Mouse (Mus musculus): ENCODE data around the gene Hdac10. TPM values are rescaled to one million over a fixed set of nuclear protein-coding genes. Genes with fewer than 3 reads are reported as not detected.

Gene Hdac10
- 16.4 and 17.9 TPM in 2 replicates for polyA plus RNA-seq (2012; rRNA removed)

DNA sequence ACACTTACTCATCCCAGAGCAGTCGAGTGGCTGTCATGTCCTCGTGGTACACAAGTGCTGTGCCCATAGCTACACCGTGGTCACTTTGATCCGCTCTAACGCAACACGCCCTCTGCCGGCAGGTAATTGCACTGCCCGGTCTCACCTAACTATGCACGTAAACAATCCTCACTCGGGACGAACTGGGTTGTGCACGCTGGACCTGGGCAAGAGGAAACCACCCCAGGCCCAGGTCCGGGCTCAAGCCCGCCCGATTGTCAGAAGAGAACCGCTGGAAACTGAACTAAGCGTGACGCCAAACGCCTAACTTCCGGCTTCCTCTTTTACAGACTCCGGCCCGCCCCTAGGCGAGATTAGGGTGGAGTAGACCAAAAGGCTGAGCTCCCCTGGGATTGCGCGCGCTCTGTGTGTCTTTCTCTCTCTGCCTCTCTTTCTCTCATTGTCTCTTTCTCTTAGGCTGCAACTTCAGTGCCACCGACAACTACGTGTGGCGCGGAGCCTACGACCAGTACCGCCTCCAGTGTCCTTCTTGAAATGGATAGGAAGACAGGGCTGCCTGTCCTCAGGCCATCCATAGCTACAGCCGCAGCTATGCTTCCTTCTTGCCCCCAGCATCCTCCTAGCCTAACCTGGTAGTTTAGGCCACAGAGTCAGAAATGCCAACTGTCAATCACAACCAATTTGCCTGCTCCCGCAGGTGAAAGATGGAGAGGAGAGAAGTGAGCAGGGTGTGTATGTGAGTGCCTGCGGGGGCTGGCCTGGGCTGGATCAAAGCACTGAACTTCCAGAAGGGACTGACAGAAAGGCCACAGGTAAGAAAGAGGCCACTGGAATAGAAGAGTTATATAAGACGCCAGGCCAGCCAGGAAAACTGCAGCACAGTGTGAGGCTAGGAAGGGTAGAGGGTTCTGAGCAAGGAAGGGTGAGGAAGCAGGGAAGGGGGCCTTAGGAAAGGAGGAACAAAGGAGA is at the start of gene Hdac10:
Gene Hdac10 (minus strand): TSS at position 319 of the 969 bp plus-strand sequence.

GRCm38 (mm10) chr15:89149271-89150040 is 21.0 kb upstream of the Hdac10 start, which contains the start of gene Mapk11:
Gene Mapk11 (minus strand): TSS chr15:89149628.

GRCm38 (mm10) chr15:89140659-89141252 is 12.3 kb upstream of the Hdac10 start, which contains the start of gene Mapk12:
Gene Mapk12 (minus strand): TSS chr15:89140703.

GRCm38 (mm10) chr15:89122649-89123366 is 5.7 kb downstream of the Hdac10 start, which contains the start of gene Tubgcp6:
Gene Tubgcp6 (minus strand): TSS chr15:89123112.

DNA sequence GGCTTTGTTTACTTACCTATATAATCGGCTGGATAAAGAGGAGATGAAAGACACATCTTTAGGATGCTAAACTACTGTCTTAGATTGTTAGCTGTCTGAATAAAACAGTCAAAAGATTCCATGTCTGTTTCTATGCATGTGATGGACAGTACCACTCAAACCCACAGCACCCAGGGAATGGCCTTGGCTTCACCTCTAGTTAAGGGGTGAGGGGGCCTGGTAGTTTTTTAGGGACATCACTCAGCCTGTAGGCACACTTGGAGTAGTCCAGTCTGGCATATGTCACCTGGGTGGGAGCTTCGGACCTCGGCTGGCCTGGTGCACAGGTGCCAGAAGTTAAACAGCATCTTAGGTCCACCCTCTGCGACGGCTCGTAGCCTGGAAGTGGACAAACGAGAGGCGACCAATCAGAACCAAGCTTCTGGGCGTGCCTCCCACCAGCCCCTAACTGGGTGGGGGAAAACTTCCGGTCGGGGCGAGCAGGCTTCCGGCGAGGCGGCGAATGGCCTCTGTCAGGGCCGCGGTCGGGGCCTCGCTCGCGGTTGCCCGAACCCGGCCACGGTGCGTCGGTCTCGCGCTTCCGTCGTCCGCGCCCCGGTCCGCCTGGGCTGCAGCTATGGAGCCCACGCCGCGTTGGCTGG is 39.8 kb downstream of the Hdac10 start, which contains the start of gene Selenoo:
Gene Selenoo (plus strand): TSS at position 478 of the 641 bp plus-strand sequence.

DNA sequence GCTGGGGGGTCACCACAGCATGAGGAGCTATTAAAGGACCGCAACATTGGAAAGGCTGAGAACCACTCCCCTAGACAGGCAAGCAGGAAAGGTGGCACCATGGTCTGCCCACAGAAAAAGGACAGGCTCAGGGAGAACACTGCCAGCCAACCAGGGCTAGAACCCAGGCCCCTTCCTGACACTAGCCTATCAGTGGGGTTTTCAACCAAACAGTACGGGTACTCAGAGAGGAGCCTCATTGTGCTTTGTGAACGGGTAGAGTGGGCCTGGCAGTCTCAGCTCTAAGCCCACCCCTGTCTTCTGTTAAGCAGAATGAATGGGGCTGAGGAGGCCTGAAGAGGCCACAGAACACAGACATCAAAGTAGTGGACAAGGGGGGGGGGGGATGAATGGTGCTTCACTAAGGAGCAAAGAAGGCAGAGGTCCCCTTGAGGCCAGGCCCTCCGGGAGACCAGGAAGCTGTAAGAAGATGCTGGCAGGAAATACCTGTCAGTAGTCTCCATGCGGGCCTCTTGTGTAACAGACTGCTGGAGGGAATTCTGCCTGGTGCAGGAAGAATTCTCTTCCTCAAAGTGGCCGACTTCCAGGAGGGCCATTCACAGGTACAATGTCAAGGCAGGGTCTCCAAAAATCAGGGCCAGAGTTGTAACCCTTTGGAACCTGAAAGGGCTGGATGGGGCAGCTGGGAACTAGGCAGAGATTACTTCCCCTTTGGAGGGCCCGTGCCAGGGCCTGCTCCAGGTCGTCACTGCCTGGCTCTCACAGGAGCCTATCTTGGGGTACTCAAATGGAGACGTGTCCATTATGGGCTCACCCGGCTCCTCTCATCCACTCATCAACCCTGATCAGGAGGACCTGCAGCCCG is 53.7 kb downstream of the Hdac10 start, which contains the start of gene Trabd:
Gene Trabd (plus strand): TSS at position 512 of the 865 bp plus-strand sequence.

Other genes with a start within 250 kb of the Hdac10 start
- gene Ttll8, start 174.3 kb downstream of the Hdac10 start, polyA plus RNA-seq (2012; rRNA removed), result not detected in 2 replicates
- gene Mlc1, start 149.7 kb downstream of the Hdac10 start, polyA plus RNA-seq (2012; rRNA removed), result not detected in 2 replicates
- not detected in 2 replicates for gene Mov10l1, start 145.8 kb downstream of the Hdac10 start, polyA plus RNA-seq (2012; rRNA removed)
- gene Panx2, start 69.0 kb downstream of the Hdac10 start, polyA plus RNA-seq (2012; rRNA removed), result 0.29 and 0.32 TPM in 2 replicates
- 54.9 and 56.4 TPM in 2 replicates for gene Trabd, start 53.6 kb downstream of the Hdac10 start, polyA plus RNA-seq (2012; rRNA removed)
- gene Selenoo, start 39.6 kb downstream of the Hdac10 start, polyA plus RNA-seq (2012; rRNA removed), result 26.6 and 45.1 TPM in 2 replicates
- gene Tubgcp6, start 5.6 kb downstream of the Hdac10 start, polyA plus RNA-seq (2012; rRNA removed), result 16.8 and 19.0 TPM in 2 replicates
- 3.9 and 4.2 TPM in 2 replicates for gene Mapk12, start 12.0 kb upstream of the Hdac10 start, polyA plus RNA-seq (2012; rRNA removed)
- 2.4 and 2.9 TPM in 2 replicates for gene Mapk11, start 20.9 kb upstream of the Hdac10 start, polyA plus RNA-seq (2012; rRNA removed)
- 272 and 308 TPM in 2 replicates for gene Plxnb2, start 52.1 kb upstream of the Hdac10 start, polyA plus RNA-seq (2012; rRNA removed)
- gene Dennd6b, start 67.8 kb upstream of the Hdac10 start, polyA plus RNA-seq (2012; rRNA removed), result 9.6 and 9.7 TPM in 2 replicates
- gene Ppp6r2, start 82.9 kb upstream of the Hdac10 start, polyA plus RNA-seq (2012; rRNA removed), result 113 and 257 TPM in 2 replicates
- gene Sbf1, start 186.6 kb upstream of the Hdac10 start, polyA plus RNA-seq (2012; rRNA removed), result 100 and 115 TPM in 2 replicates
- 4.1 and 5.8 TPM in 2 replicates for gene Adm2, start 194.0 kb upstream of the Hdac10 start, polyA plus RNA-seq (2012; rRNA removed)
- gene Miox, start 205.7 kb upstream of the Hdac10 start, polyA plus RNA-seq (2012; rRNA removed), result 1.2 TPM in 1 of 2 replicates, not detected in the other
- gene Lmf2, start 227.0 kb upstream of the Hdac10 start, polyA plus RNA-seq (2012; rRNA removed), result 17.5 and 19.8 TPM in 2 replicates
- 88.6 and 103 TPM in 2 replicates for gene Ncaph2, start 227.0 kb upstream of the Hdac10 start, polyA plus RNA-seq (2012; rRNA removed)
- gene Sco2, start 245.1 kb upstream of the Hdac10 start, polyA plus RNA-seq (2012; rRNA removed), result 22.5 and 28.4 TPM in 2 replicates
- 2.5 and 6.6 TPM in 2 replicates for gene Tymp, start 248.3 kb upstream of the Hdac10 start, polyA plus RNA-seq (2012; rRNA removed)